Mouse (Mus musculus): ENCODE data around the gene Sobp. TPM values are rescaled to one million over a fixed set of nuclear protein-coding genes. Genes with fewer than 3 reads are reported as not detected.

Gene Sobp
- polyA plus RNA-seq, 1 experiment = 0.36 TPM

GRCm38 (mm10) chr10:43106616-43107015, 67.7 kb downstream of the Sobp start:
- H3K9me3 ChIP-seq (replicated peaks; ENCODE audit: control insufficient read depth, insufficient read depth, low read length, poor library complexity, severe bottlenecking) = no peaks in the 10 kb centered on the region
- H3K27ac ChIP-seq (ENCODE audit: insufficient read depth, low read length) = no peak overlapping the region
- no peaks in the 10 kb centered on the region for H3K36me3 ChIP-seq (ENCODE audit: control insufficient read depth, insufficient read depth, low read length, poor library complexity, severe bottlenecking)
- no peak overlapping the region for H3K4me3 ChIP-seq (ENCODE audit: low read depth, low read length)
- no peaks in the 10 kb centered on the region for H3K27me3 ChIP-seq (ENCODE audit: control insufficient read depth, insufficient read depth, low read length, poor library complexity, severe bottlenecking)
- H3K4me1 ChIP-seq (ENCODE audit: control insufficient read depth, insufficient read depth, low read length) = no peaks in the 10 kb centered on the region
- no peak for TF ChIP-seq CTCF (IDR thresholded peaks at IDR 0.05; ENCODE audit: low read depth, low read length)
- TF ChIP-seq EP300 (IDR thresholded peaks at IDR 0.05; ENCODE audit: insufficient read depth, low read depth, low read length) = no peak
- no peak for TF ChIP-seq POLR2A (IDR thresholded peaks at IDR 0.05; ENCODE audit: insufficient read depth, low read length)
- no peak overlapping the region for H3K9ac ChIP-seq (ENCODE audit: low read depth, poor library complexity, severe bottlenecking)

GRCm38 (mm10) chr10:43106196-43106595, 68.1 kb downstream of the Sobp start:
- Histone ChIP-seq H3K4me1 (ENCODE audit: control insufficient read depth, insufficient read depth, low read length) (no peaks in the 10 kb centered on the region), H3K36me3 (ENCODE audit: control insufficient read depth, insufficient read depth, low read length, poor library complexity, severe bottlenecking) (no peaks in the 10 kb centered on the region), H3K27me3 (ENCODE audit: control insufficient read depth, insufficient read depth, low read length, poor library complexity, severe bottlenecking) (no peaks in the 10 kb centered on the region), H3K27ac (ENCODE audit: insufficient read depth, low read length) (no peak overlapping the region), H3K9me3 (replicated peaks; ENCODE audit: control insufficient read depth, insufficient read depth, low read length, poor library complexity, severe bottlenecking) (no peaks in the 10 kb centered on the region), H3K4me3 (ENCODE audit: low read depth, low read length) (no peak overlapping the region), H3K9ac (ENCODE audit: low read depth, poor library complexity, severe bottlenecking) (no peak overlapping the region)
- TF ChIP-seq POLR2A (IDR thresholded peaks at IDR 0.05; ENCODE audit: insufficient read depth, low read length) (no peak), CTCF (IDR thresholded peaks at IDR 0.05; ENCODE audit: low read depth, low read length) (no peak), EP300 (IDR thresholded peaks at IDR 0.05; ENCODE audit: insufficient read depth, low read depth, low read length) (no peak)

GRCm38 (mm10) chr10:43100513-43100912, 73.8 kb downstream of the Sobp start:
- Histone ChIP-seq H3K9ac (ENCODE audit: low read depth, poor library complexity, severe bottlenecking) (no peak overlapping the region), H3K36me3 (ENCODE audit: control insufficient read depth, insufficient read depth, low read length, poor library complexity, severe bottlenecking) (no peaks in the 10 kb centered on the region), H3K27me3 (ENCODE audit: control insufficient read depth, insufficient read depth, low read length, poor library complexity, severe bottlenecking) (no peaks in the 10 kb centered on the region), H3K4me3 (ENCODE audit: low read depth, low read length) (no peak overlapping the region), H3K9me3 (replicated peaks; ENCODE audit: control insufficient read depth, insufficient read depth, low read length, poor library complexity, severe bottlenecking) (no peaks in the 10 kb centered on the region), H3K4me1 (ENCODE audit: control insufficient read depth, insufficient read depth, low read length) (no peaks in the 10 kb centered on the region), H3K27ac (ENCODE audit: insufficient read depth, low read length) (no peak overlapping the region)
- TF ChIP-seq CTCF (IDR thresholded peaks at IDR 0.05; ENCODE audit: low read depth, low read length) (no peak), EP300 (IDR thresholded peaks at IDR 0.05; ENCODE audit: insufficient read depth, low read depth, low read length) (no peak), POLR2A (IDR thresholded peaks at IDR 0.05; ENCODE audit: insufficient read depth, low read length) (no peak)

GRCm38 (mm10) chr10:43099229-43099628, 75.1 kb downstream of the Sobp start:
- no peak overlapping the region for H3K27ac ChIP-seq (ENCODE audit: insufficient read depth, low read length)
- TF ChIP-seq CTCF (IDR thresholded peaks at IDR 0.05; ENCODE audit: low read depth, low read length) (no peak), EP300 (IDR thresholded peaks at IDR 0.05; ENCODE audit: insufficient read depth, low read depth, low read length) (no peak), POLR2A (IDR thresholded peaks at IDR 0.05; ENCODE audit: insufficient read depth, low read length) (no peak)
- H3K4me3 ChIP-seq (ENCODE audit: low read depth, low read length) = no peak overlapping the region
- H3K9me3 ChIP-seq (replicated peaks; ENCODE audit: control insufficient read depth, insufficient read depth, low read length, poor library complexity, severe bottlenecking) = no peaks in the 10 kb centered on the region
- H3K4me1 ChIP-seq (ENCODE audit: control insufficient read depth, insufficient read depth, low read length) = no peaks in the 10 kb centered on the region
- H3K27me3 ChIP-seq (ENCODE audit: control insufficient read depth, insufficient read depth, low read length, poor library complexity, severe bottlenecking) = no peaks in the 10 kb centered on the region
- H3K9ac ChIP-seq (ENCODE audit: low read depth, poor library complexity, severe bottlenecking) = no peak overlapping the region
- no peaks in the 10 kb centered on the region for H3K36me3 ChIP-seq (ENCODE audit: control insufficient read depth, insufficient read depth, low read length, poor library complexity, severe bottlenecking)

- no peak overlapping the region for H3K27ac ChIP-seq (ENCODE audit: insufficient read depth, low read length)
- H3K4me1 ChIP-seq (ENCODE audit: control insufficient read depth, insufficient read depth, low read length) = no peaks in the 10 kb centered on the region
- H3K9ac ChIP-seq (ENCODE audit: low read depth, poor library complexity, severe bottlenecking) = no peak overlapping the region
- H3K27me3 ChIP-seq (ENCODE audit: control insufficient read depth, insufficient read depth, low read length, poor library complexity, severe bottlenecking) = no peaks in the 10 kb centered on the region
- no peak for TF ChIP-seq EP300 (IDR thresholded peaks at IDR 0.05; ENCODE audit: insufficient read depth, low read depth, low read length)
- TF ChIP-seq CTCF (IDR thresholded peaks at IDR 0.05; ENCODE audit: low read depth, low read length) = no peak
- no peak for TF ChIP-seq POLR2A (IDR thresholded peaks at IDR 0.05; ENCODE audit: insufficient read depth, low read length)
- H3K4me3 ChIP-seq (ENCODE audit: low read depth, low read length) = no peak overlapping the region
- no peaks in the 10 kb centered on the region for H3K36me3 ChIP-seq (ENCODE audit: control insufficient read depth, insufficient read depth, low read length, poor library complexity, severe bottlenecking)
- no peaks in the 10 kb centered on the region for H3K9me3 ChIP-seq (replicated peaks; ENCODE audit: control insufficient read depth, insufficient read depth, low read length, poor library complexity, severe bottlenecking)
Observed at GRCm38 (mm10) chr10:43097755-43098154, 76.6 kb downstream of the Sobp start.

GRCm38 (mm10) chr10:43096614-43097013, 77.7 kb downstream of the Sobp start:
- no peaks in the 10 kb centered on the region for H3K9me3 ChIP-seq (replicated peaks; ENCODE audit: control insufficient read depth, insufficient read depth, low read length, poor library complexity, severe bottlenecking)
- H3K36me3 ChIP-seq (ENCODE audit: control insufficient read depth, insufficient read depth, low read length, poor library complexity, severe bottlenecking) = no peaks in the 10 kb centered on the region
- no peak overlapping the region for H3K9ac ChIP-seq (ENCODE audit: low read depth, poor library complexity, severe bottlenecking)
- no peak overlapping the region for H3K4me3 ChIP-seq (ENCODE audit: low read depth, low read length)
- no peak for TF ChIP-seq POLR2A (IDR thresholded peaks at IDR 0.05; ENCODE audit: insufficient read depth, low read length)
- TF ChIP-seq EP300 (IDR thresholded peaks at IDR 0.05; ENCODE audit: insufficient read depth, low read depth, low read length) = no peak
- H3K4me1 ChIP-seq (ENCODE audit: control insufficient read depth, insufficient read depth, low read length) = no peaks in the 10 kb centered on the region
- H3K27me3 ChIP-seq (ENCODE audit: control insufficient read depth, insufficient read depth, low read length, poor library complexity, severe bottlenecking) = no peaks in the 10 kb centered on the region
- H3K27ac ChIP-seq (ENCODE audit: insufficient read depth, low read length) = no peak overlapping the region
